Mouse (Mus musculus) mouse embryonic stem cell (cell line): ENCODE data around the gene Cfap161.

Experiments
- in situ Hi-C, 2 experiments: fragments of 300-500 bp; cut with MboI; formaldehyde crosslinking; loops; 1 replicate in 1 of 2; 3 replicates in 1 of 2; pipeline ENCODE4 v1.14.3; 2019 to 2020; ENCODE audit warnings: low sequenced_read_pairs in 2 of 2, low pct_unique_long_range_greater_than_20kb in 1 of 2, mixed read lengths in 1 of 2; ENCODE audit not compliant: unreplicated experiment in 1 of 2

Gene Cfap161

DNA sequence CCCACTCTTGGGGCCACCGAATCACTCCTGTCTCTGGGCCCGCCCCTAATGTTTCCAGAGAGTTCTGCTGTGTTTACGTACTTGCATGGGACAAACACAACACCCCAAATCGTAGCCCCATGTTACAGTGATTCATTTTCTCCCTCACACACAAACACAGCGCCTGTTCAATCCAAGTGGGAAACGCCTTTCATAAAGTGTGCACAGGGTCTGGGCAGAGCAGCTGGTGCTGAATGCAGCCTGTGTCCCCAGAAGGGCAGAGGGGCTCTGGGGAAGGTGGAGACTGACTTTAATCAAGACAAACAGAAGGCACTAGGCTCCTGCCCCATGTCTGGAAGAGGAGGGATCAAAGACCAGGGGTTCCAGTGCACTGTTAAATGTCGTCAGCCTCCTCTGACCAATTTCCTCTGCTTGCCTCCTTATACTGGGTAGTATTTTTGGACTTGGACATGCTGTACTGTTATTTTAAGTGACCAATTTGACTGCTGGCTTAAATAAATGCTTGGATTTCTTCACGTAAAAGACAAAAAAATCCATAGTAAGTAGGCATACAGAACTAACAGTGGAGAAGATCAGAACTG, 48.5 kb downstream of the Cfap161 start:
- in situ Hi-C loops, result no loop called here

DNA sequence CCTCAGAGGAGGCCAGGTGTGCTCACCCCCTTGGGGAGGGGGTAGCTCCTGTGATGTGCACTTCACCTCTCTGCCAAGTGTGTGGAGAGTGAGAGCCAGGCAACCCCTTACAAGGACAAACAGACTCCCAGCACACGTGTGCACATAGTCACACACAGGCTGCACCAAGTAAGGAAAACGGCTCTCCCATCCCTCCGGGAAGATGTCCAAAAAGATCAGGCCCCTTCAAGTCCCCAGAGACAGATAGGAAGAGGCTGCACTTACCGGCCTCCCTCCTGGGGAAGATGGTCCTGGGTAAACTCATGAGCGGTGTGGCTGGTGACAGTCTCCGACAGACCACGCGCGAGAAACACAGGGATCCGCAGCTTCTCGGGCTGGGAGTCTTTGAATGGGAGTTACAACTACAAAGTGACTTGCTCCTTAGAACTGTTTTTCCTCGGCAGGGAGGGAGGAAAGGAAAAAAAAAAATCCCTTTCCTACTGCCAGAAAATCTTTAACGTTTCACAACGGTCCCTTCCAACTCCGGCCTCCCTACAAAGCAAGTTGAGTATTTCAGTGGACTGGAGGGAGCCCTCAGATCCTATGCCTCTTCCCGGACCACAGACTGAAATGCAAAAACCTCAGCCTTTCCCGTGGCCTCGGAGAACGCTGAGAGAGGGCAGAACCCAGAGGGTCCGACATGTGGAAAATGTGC, 49.1 kb downstream of the Cfap161 start, which contains the start of gene Il16:
Gene Il16 (minus strand): TSS at position 314 of the 694 bp plus-strand sequence.
- in situ Hi-C loops, result no loop called here

DNA sequence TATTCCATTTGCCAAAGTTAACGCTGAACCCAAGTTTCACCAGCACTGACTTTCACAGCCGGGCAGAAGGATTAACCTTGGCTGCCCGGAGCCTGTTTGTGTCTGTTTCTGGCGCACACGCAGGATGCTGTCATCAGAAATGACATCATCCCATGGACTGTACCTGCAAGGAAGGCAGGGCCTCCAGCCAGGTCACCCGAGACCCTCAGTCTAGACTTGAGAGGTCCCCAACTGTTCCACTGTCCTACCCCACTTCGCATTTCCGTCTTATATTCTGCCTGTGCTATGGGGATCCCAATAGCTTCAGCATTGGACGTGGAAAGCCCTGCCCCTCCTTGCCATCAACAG, 49.6 kb downstream of the Cfap161 start:
- in situ Hi-C loops, result no loop called here

DNA sequence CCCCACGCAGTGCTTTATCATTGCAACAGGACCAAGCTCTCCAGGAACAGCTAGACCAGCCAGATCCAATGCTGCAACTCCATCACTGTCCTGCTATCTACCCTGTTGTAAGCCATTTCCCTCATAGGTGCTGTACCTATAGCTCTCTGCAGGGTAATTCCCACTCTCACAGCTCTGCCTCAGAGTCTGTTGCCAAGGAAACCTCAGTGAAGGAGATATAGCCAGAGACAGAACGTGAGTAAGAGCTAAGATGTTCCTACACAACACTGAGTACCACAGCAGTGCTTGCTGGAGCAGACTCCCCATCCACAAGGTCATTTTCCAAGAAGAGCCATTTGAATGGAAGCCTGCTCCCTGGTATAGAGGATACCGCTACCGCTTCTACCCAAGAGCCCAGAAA, 50.4 kb downstream of the Cfap161 start:
- in situ Hi-C loops, result no loop called here

DNA sequence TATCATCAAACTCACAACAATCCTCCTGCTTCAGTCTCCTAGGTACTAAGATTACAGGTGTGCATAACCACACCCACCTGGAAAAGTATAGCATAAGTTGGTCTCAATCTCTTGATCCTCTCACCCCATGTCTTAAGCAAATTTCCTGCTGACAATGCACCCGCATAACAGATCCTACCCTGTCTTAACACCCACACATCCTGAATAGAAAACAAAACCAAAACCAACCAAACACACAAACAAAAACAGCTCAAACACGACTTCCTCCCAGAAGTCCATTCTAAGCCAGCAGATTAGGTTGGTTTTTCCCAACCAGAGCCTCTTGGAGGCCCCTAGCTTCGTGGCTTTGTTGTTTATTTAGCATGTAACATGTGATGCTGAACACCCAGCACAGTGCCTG, 52.0 kb downstream of the Cfap161 start:
- in situ Hi-C loops, result no loop called here

DNA sequence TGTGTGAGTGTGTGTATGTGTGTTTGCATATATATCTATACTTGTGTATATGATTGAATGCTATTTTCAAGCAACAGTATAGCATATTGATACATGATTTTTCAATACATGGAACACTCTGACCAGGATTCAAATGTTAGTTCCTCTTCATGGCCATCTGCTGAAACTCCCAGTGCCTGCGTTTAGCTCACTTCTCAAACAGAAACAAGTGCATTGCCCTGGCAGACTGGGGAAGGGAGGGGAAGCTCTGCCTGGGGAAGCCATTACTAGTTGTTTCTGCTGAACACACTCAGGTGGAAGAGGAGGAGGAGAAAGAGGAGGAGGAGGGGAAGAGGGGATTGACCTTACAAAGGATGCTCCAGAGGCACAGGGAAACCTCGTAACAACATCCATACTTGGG, 52.7 kb downstream of the Cfap161 start:
- in situ Hi-C loops, result no loop called here

DNA sequence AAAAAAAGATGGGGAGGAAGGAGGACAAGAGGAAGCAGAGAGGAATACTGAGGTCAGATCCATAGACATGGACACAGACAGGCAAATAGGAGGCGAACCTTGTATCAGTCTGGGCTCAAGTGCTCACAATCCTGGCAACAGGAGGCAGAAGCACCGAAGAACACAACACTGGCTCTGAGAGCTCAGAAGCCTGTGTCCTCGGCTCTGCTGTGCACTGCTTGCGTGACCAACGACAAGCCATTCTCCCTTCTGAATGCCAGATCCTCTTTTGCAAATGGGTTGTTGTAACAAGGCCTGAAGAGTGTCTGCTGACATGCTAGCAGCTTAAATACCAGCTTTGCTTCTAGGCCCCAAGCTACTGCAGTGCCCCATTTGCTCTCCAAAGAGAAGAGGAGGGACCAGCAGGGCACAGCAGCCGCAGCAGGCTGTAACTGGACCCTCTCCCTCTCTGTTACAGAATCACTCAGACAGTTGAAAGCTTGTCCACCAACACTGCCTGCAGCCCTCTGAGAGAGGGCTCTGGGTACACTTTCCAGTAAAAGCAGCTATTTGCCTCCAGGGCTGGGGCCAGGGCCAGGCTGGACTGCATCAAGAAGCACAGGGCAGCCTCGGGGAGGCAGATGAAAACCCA, 54.9 kb downstream of the Cfap161 start:
- in situ Hi-C loops, result no loop called here

DNA sequence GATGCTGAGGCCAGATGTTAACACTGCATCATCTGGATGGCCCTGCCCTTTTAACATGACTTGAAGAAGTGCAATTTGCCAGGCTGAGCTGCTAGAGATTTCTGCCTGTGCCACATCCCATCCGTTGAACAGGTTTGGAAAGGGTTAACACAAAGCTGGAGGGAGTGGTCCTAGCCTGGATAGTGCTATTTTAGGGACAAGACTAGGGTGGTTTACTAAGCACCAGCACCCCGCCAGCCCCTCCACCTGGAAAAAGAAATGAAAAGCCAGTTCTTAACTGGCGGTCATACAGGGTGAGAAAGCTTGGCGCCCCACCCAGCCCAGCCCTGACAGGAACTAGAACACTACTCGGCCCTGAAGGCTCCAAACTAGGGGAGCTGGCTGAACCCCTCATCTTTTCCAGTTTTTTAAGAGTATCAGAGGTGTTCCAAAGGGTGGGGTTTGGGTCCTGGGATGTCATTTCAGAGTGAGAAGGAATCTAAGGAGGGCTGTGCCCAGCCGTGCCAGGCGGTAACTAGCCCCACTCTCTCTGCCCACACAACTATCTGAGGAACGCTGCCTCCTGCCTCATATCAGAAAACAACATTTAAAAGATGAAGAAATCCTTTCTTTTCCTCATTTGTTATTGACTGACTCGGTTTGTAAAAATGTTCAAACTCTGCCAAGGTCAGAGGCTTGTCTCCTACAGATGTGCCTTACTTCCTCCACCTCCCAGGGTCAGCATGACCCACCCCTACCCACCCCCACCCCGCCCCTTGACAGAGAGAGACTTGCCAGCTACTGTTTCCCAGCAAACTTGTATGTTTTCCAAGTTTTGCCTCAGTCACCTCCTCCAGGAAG, 55.8 kb downstream of the Cfap161 start:
- in situ Hi-C loops, result no loop called here

DNA sequence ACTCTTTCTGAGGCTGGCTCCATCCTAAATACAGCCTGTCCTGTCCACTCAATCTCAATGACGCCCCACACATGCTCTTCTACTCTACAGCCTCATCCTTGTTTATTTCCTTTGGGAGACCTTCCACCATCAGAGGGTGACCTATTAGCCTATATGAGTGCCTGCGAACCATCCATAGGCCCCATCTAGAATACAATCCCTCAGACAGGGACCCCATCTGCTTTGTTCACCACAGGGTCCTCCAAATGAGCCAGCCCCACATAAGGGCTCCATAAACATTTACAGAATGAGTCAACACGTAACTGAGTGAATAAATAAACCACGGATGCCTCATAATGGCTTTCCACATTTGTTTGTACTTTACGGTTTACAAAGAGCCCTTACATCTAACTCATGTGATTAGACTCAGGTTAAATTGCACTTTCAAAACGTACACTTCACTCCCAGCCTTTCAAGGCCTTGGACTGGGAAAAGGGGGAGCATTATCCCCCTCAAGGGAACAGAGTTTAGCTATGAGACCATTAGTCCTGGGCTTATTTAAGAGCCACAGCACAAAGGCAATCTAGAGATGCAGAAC, 56.7 kb downstream of the Cfap161 start:
- in situ Hi-C loops, result no loop called here

DNA sequence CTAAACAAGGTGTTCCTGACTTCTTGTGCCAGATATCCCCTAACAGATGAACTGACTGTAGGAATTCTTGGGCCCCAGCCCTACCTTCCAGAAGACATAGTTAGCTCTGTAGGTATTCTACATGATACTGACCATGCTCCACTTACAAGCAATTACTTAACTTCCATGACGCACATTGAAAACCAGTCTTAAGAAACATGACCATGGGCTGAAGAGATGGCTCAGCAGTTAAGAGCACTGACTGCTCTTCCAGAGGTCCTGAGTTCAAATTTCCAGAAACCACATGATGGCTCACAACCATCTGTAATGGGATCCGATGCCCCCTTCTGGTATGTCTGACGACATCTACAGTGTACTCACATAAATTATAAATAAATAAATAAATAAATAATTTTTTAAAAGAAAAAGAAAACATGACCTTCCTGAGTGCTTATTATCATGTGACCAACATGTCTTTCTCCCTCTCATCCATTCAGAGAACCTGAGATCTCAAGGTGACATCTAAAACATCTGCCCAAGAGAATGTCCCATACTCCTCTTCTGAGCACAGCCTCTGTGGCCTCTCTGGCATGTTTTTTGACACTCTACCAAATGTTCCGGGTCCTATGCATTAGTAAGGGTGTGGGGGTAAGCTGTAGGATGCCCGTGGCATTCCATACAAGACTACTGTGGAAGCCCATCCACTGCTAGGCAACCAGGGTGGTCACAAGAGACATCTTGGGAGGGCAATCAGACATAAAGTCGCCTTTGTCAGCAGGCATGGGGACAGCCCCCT, 58.2 kb downstream of the Cfap161 start:
- in situ Hi-C loops, result no loop called here

DNA sequence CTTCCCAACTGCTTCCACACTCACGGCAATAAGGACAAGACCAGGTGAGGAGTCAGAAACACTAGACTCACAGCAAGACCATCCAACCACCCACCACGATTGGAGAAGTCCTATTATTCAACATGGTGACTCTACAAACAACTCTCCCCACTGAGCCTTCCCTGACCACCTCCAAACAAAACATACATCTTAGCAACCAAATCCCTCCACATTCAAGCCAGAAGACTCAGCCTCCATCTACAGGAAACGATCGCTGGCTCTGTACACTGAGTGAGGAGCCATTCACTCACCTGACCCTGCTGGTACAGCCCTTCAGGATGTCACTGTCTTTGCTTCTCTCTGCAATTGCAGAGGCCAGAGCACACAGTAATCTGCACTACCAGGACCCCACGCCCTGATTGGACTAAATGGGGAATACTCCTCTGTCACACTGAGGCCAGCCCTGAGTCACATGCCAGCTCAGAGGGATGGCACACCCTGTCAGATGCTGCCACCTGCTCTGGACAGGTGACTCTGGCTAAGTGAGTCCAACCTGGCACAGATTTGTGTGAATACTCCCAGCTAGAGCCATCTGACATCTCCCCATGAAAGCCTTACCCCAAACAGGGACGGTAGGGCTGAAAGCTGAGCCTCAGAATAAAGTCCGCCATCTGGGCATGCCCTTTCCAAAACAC, 59.4 kb downstream of the Cfap161 start:
- in situ Hi-C loops, result no loop called here

DNA sequence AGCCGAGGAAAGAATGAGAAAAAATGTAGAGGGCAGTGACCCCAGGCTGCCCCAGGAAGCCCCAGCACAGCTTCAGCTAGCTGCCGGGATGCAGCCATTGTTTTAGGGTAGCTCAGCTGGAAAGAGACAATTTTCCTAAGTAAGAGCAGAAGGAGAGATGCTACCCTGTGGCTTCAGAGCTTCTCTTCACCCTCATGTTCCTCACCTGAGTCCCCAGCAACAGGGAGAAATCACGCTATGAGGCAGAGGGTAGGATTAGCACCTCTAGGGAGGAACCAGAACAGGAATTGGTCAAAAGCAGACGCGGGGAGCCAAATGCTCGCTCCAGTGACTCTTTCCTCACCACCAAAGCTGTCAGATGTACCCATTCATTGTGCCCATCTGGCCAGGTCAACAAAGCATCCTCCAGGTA, 60.0 kb downstream of the Cfap161 start:
- in situ Hi-C loops, result no loop called here

DNA sequence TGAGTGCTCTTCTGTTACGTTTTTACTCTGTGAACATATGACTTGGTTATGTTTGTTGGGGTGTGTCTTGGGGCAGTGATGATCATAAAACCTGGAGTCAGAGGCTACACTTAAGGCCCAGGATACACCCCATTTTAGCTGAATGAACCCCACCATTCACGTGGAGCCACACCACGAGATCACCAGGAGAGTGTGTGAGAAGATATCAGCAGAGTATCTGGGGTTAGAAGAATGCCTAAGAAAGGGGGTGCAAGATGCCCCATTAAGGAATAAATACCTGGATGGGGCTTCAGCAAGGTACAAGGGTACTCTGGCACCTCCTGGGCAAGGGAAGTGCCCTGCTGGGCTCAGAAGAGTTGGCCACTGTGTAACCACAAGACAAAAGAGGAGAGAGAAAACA, 60.4 kb downstream of the Cfap161 start:
- in situ Hi-C loops, result no loop called here

DNA sequence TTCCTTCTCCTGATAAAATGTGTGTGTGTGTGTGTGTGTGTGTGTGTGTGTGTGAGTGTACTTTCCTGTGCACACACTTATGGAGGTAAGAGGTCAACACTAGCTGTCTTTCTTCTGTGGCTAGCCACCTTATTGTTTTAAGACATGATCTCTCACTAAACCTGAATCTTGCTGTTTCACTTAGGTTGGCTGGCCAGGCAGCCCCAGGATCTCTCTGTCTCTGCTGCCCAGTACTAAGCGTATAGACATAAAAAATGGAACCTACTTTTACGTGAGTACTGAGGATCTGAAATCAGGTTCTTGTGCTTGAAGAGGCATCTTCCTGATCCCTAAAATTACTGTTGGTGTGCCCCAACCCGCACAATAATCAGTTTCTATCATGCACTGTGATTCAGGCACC, 61.9 kb downstream of the Cfap161 start:
- in situ Hi-C loops, result no loop called here

DNA sequence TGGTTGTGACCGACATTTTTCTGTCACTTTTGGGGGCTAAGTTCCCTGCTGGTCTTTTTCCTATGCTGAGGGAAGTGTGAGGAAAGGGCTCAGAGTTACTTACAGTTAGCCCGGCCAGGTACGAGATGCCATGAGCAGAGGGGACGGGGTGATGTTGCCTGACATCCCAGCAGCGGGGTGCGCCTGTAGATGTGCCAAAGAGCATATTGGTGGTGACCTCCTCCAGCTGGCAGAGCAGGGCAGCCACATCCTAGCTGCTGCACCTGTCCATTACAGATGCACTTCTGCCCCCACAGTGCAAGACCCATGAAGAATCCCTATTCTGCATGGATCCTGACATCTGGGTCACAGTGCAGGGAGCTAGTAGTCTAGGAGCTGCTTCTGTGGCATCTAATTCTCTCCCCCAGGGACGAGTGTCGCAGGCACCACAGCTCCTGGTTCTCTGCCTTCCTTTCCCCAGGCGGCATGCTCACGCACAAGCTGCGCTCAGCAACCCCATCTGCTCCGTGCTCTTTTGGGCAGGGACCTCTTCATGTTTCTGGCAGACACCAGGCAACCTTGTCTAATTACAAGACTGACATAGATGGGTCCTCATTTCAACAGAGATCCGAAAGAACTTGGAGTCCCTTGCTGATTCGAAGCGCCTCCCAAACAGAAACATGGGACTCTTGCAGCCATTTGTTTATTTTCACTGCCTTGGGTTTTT, 62.6 kb downstream of the Cfap161 start:
- in situ Hi-C loops, result no loop called here

DNA sequence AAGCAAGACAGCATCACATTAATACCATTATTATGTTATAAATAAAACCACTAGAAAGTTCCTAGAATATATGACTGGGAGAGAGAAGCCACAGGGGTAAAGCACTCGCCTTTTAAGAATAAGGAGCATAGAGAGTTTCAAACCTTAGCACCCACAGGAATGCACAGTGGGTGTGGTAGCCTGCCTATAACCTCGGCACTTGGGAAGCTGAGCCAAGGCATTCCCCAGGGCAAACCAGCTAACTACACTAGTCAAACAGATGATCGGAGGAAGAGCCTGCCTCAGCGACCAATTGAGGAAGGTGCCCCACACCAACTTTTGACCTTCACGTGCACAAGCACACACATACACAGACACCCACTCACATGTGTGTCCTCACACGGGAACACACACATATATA, 63.4 kb downstream of the Cfap161 start:
- in situ Hi-C loops, result no loop called here

DNA sequence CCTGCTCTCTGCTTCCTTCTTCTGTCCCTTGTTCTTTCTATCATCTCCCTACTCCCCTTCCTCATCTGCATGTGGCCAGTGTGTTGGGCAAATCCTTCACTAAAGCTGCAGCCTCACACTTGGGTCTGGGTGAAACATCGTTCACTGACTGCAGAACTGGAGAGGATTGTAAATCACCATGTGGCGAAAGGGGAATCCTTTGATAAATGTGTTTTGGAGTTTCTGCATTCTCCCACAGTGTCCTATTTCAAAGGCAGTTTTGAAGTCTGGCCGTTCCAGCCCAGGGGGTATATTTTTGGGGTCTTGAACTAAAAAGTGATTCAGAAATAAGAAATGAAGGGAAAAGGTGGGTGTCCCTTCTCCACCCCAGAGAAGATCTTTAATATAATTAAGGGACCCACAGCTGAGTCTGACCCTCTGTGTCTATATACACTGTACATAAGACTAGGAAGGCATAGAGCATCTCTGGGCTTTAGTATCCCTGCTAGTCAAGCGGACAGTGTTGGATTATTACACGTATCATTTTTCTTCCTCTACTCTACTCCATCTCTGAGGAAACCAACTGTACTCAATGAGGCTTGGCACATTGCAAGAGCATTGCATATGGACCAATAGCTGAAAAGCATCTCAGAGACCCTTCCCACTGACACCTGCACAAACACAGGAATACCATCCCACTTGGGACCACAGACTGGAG, 67.6 kb downstream of the Cfap161 start:
- in situ Hi-C loops, result no loop called here
